In genomic region chr19:4859081-4859480, GRCm38 (mm10) we compare ENCODE assay signal across 14 mouse cellular contexts. TPM values are rescaled to one million over a fixed set of nuclear protein-coding genes. Genes with fewer than 3 reads are reported as not detected.
DNase-seq lines count a peak whose midpoint lies in the region; ATAC-seq lines count a peak whose summit lies in the region.
"Had no signal": no experiment of that assay in that cellular context is flagged by ENCODE, and none has a peak within 500 bp of the region (broad histone marks: within the 10 kb centered on the region; RNA-seq: fewer than 3 reads in every experiment).

No protein-coding gene starts in this region.

- ATAC-seq in midbrain, embryonic 11.5 days (ENCODE audit: low FRiP score), result no peak

- H3K27ac ChIP-seq in midbrain, embryonic 11.5 days (ENCODE audit: low read depth, low read length), result no peak overlapping the region
- no peak overlapping the region for H3K27ac ChIP-seq in midbrain, embryonic 10.5 days (replicated peaks)
- H3K27ac ChIP-seq: embryonic facial prominence, embryonic 15.5 days; heart, embryonic 13.5 days; hindbrain, embryonic 15.5 days; kidney, embryonic 15.5 days; limb, embryonic 12.5 days; macrophage had no signal

- no peaks in the 10 kb centered on the region for H3K27me3 ChIP-seq in midbrain, embryonic 11.5 days (ENCODE audit: control insufficient read depth, insufficient read depth, low read length)
- peaks cover 13% of the 10 kb centered on the region for H3K27me3 ChIP-seq in midbrain, embryonic 10.5 days (ENCODE audit: low read depth, poor library complexity, severe bottlenecking)
- H3K27me3 ChIP-seq: embryonic facial prominence, embryonic 15.5 days; hindbrain, embryonic 15.5 days; kidney, embryonic 15.5 days had no signal

- H3K4me2 ChIP-seq in midbrain, embryonic 11.5 days, result no peak overlapping the region
- H3K4me2 ChIP-seq: embryonic facial prominence, embryonic 15.5 days; heart, embryonic 13.5 days; hindbrain, embryonic 15.5 days; kidney, embryonic 15.5 days; limb, embryonic 12.5 days had no signal

- H3K4me3 ChIP-seq in midbrain, embryonic 11.5 days (ENCODE audit: low read depth, low read length), result no peak overlapping the region
- no peak overlapping the region for H3K4me3 ChIP-seq in midbrain, embryonic 10.5 days
- H3K4me3 ChIP-seq: embryonic facial prominence, embryonic 15.5 days; heart, embryonic 13.5 days; hindbrain, embryonic 15.5 days; kidney, embryonic 15.5 days; limb, embryonic 12.5 days had no signal

- H3K4me1 ChIP-seq in midbrain, embryonic 11.5 days (ENCODE audit: control insufficient read depth, insufficient read depth, low read length), result peaks cover 6% of the 10 kb centered on the region; the same call in 1 of the 2 replicates
- peaks cover 21% of the 10 kb centered on the region for H3K4me1 ChIP-seq in midbrain, embryonic 10.5 days

- WGBS in midbrain, embryonic 11.5 days, result 82% methylated on average over 6 of the region's 6 CpGs
- 87% methylated on average over 6 of the region's 6 CpGs for WGBS in midbrain, embryonic 10.5 days

- DNase-seq in midbrain, embryonic 11.5 days (ENCODE audit: low spot score, missing footprints), result peak; percentile 78
- no peak for DNase-seq in midbrain, embryonic 10.5 days (ENCODE audit: low spot score)
- peak; percentile 65 for DNase-seq in brain, adult 2 months (ENCODE audit: low read depth, low spot score)
- peak; percentile 90 for DNase-seq in liver
- DNase-seq in spleen, postnatal 10 days (ENCODE audit: low spot score in 2 of 2), result peak; percentile 58 to 83
- DNase-seq in kidney, postnatal 14 days, result no peak
- DNase-seq in gastrocnemius, postnatal 25 days, result no peak
- DNase-seq: cerebellum, postnatal 36 days had no signal

- H3K9me3 ChIP-seq in midbrain, embryonic 11.5 days (ENCODE audit: control insufficient read depth, low read length), result no peaks in the 10 kb centered on the region
- no peaks in the 10 kb centered on the region for H3K9me3 ChIP-seq in midbrain, embryonic 10.5 days (replicated peaks)
- H3K9me3 ChIP-seq: embryonic facial prominence, embryonic 15.5 days; heart, embryonic 13.5 days; hindbrain, embryonic 15.5 days; kidney, embryonic 15.5 days; limb, embryonic 12.5 days had no signal

- H3K36me3 ChIP-seq in midbrain, embryonic 11.5 days (ENCODE audit: control insufficient read depth, insufficient read depth, low read length), result peaks cover 2% of the 10 kb centered on the region; the same call in 1 of the 2 replicates
- peaks cover 20% of the 10 kb centered on the region for H3K36me3 ChIP-seq in midbrain, embryonic 10.5 days

- H3K9ac ChIP-seq in midbrain, embryonic 11.5 days (ENCODE audit: low read length), result no peak overlapping the region
- H3K9ac ChIP-seq: embryonic facial prominence, embryonic 15.5 days; heart, embryonic 13.5 days; hindbrain, embryonic 15.5 days; kidney, embryonic 15.5 days; limb, embryonic 12.5 days had no signal

RNA-seq across cellular contexts. Expression of gene Ctsf, which starts 4.2 kb away (rescaled TPM):
- 34.1 and 34.9 TPM in 2 replicates for polyA plus RNA-seq in midbrain, embryonic 11.5 days (2014; fragmentation: Nextera tagmentation; extraction: Ambion mirVana)
- 29.8 and 38.4 TPM in 2 replicates for polyA plus RNA-seq in midbrain, embryonic 10.5 days (2016; fragmentation: Nextera tagmentation; extraction: Ambion mirVana)
- 10 to 100 TPM; 28.4 to 41.6 TPM for total RNA-seq in gastrocnemius, postnatal 25 days (2021)

RNA-seq across cellular contexts. Expression of gene Actn3, which starts 18.6 kb away (rescaled TPM):
- polyA plus RNA-seq in midbrain, embryonic 11.5 days (2014; fragmentation: Nextera tagmentation; extraction: Ambion mirVana), result 0.86 and 1.2 TPM in 2 replicates
- 0.99 and 1.9 TPM in 2 replicates for polyA plus RNA-seq in midbrain, embryonic 10.5 days (2016; fragmentation: Nextera tagmentation; extraction: Ambion mirVana)
- total RNA-seq in gastrocnemius, postnatal 25 days (2021), result 1,000 to 10,000 TPM; 7,181 to 7,860 TPM
- polyA plus RNA-seq: macrophage had no signal

RNA-seq across cellular contexts. Expression of gene Zdhhc24, which starts 19.4 kb away (rescaled TPM):
- 12.4 and 13.3 TPM in 2 replicates for polyA plus RNA-seq in midbrain, embryonic 11.5 days (2014; fragmentation: Nextera tagmentation; extraction: Ambion mirVana)
- 14.6 and 17.7 TPM in 2 replicates for polyA plus RNA-seq in midbrain, embryonic 10.5 days (2016; fragmentation: Nextera tagmentation; extraction: Ambion mirVana)
- total RNA-seq in gastrocnemius, postnatal 25 days (2021), result 1 to 10 TPM; 2.4 to 2.8 TPM

RNA-seq across cellular contexts. Expression of gene Ccdc87, which starts 19.9 kb away (rescaled TPM):
- polyA plus RNA-seq in midbrain, embryonic 11.5 days (2014; fragmentation: Nextera tagmentation; extraction: Ambion mirVana), result 0.07 and 0.11 TPM in 2 replicates
- 0.07 and 0.14 TPM in 2 replicates for polyA plus RNA-seq in midbrain, embryonic 10.5 days (2016; fragmentation: Nextera tagmentation; extraction: Ambion mirVana)
- not detected for total RNA-seq in gastrocnemius, postnatal 25 days (2021)
- polyA plus RNA-seq: kidney, embryonic 15.5 days had no signal

RNA-seq across cellular contexts. Expression of gene Ccs, which starts 19.9 kb away (rescaled TPM):
- 34.1 and 35.6 TPM in 2 replicates for polyA plus RNA-seq in midbrain, embryonic 11.5 days (2014; fragmentation: Nextera tagmentation; extraction: Ambion mirVana)
- 41.6 and 43.1 TPM in 2 replicates for polyA plus RNA-seq in midbrain, embryonic 10.5 days (2016; fragmentation: Nextera tagmentation; extraction: Ambion mirVana)
- total RNA-seq in gastrocnemius, postnatal 25 days (2021), result 10 to 100 TPM; 26.3 to 27.1 TPM

Comparison
In these comparisons a context has a peak if more than half of its experiments do, and no peak if none do; other contexts are left out.
1. DNase-seq: peak in midbrain, embryonic 11.5 days (single experiment), brain, adult 2 months (single experiment), liver (single experiment) and spleen, postnatal 10 days (2 of 2); none in midbrain, embryonic 10.5 days (single experiment), kidney, postnatal 14 days (single experiment) and gastrocnemius, postnatal 25 days (single experiment).